Mouse (Mus musculus) kidney, embryonic 14.5 days (tissue): Measurements from ENCODE around the gene Mlh3. TPM values are rescaled to one million over a fixed set of nuclear protein-coding genes. Genes with fewer than 3 reads are reported as not detected.

Source experiments
- ATAC-seq: fragments of 200-750 bp; cut with Nextera tagmentation; 2 replicates; pipeline ENCODE4 v1.8.0; 2017; ENCODE audit warnings: moderate number of reproducible peaks, mild to moderate bottlenecking, moderate TSS enrichment, moderate library complexity; ENCODE audit not compliant: low FRiP score, low TSS enrichment
- H3K27ac ChIP-seq: fragments of 300-500 bp; sonication (generic); 2 replicates; pipeline ENCODE4 v1.5.1; 2014; ENCODE audit warnings: low read depth, mild to moderate bottlenecking, low read length, moderate library complexity, mixed read lengths
- H3K27me3 ChIP-seq: fragments of 300-500 bp; sonication (generic); 2 replicates; pipeline ENCODE4 v1.6.1; 2014; ENCODE audit warnings: mild to moderate bottlenecking, low read length; ENCODE audit not compliant: control insufficient read depth, insufficient read depth
- H3K36me3 ChIP-seq: fragments of 300-500 bp; sonication (generic); 2 replicates; pipeline ENCODE4 v1.6.1; 2014; ENCODE audit warnings: low read length, mixed read lengths; ENCODE audit not compliant: control insufficient read depth, insufficient read depth
- H3K4me1 ChIP-seq: fragments of 300-500 bp; sonication (generic); 2 replicates; pipeline ENCODE4 v1.6.1; 2014; ENCODE audit warnings: low read length, mixed read lengths; ENCODE audit not compliant: control insufficient read depth, insufficient read depth
- H3K4me2 ChIP-seq: fragments of 300-500 bp; sonication (generic); replicated peaks from 2 replicates; pipeline ENCODE4 v1.6.1; 2014; ENCODE audit warnings: low read depth, mild to moderate bottlenecking, low read length
- H3K4me3 ChIP-seq: fragments of 300-500 bp; sonication (generic); 2 replicates; pipeline ENCODE4 v1.5.1; 2014; ENCODE audit warnings: mild to moderate bottlenecking, low read length
- H3K9ac ChIP-seq: fragments of 300-500 bp; sonication (generic); 2 replicates; pipeline ENCODE4 v1.6.1; 2014; ENCODE audit warnings: low read depth, mild to moderate bottlenecking, low read length, moderate library complexity
- H3K9me3 ChIP-seq: fragments of 300-500 bp; sonication (generic); 2 replicates; pipeline ENCODE4 v1.6.1; 2016; ENCODE audit warnings: low read length; ENCODE audit not compliant: control insufficient read depth
- WGBS: fragments of 180-500 bp; shearing (Covaris S2); extraction: QIAGEN DNeasy Blood & Tissue Kit; methylation state at CpG from one replicate; pipeline ENCODE4 v1.1.7; 2014; 5-methylcytosine and 5-hydroxymethylcytosine counted together
- polyA plus RNA-seq: library from polyadenylated mRNA; unstranded; fragments of >200 nt; fragmentation: Nextera tagmentation; extraction: Ambion mirVana; gene quantifications from 2 replicates; pipeline ENCODE4 v1.2.1, GENCODE M21; 2014

Gene Mlh3
- polyA plus RNA-seq, 1 experiment from 2014 or later = 10.8 TPM

DNA sequence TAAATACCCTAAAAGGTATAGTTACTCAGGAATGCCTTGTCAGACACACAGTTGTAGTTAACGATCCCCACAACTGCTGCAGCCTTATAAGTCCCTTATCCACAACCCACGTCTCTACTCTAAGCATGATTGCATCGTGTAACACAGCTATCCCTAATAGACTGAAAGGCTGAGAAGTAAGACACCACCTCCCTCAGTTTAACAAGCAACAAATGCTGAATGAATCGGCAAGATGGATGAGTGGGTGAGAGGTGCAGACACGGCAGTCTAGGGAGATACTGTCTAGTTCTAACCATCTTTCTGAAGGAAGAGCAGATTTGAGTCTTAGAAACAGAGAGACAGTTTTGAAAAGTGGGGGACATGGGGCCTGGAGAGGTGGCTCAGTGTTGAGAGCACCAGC, 7.2 kb downstream of the Mlh3 start:
- Histone ChIP-seq H3K36me3 (no peaks in the 10 kb centered on the region; the same call in 1 of the 2 replicates), H3K4me3 (no peak overlapping the region), H3K4me2 (no peak overlapping the region), H3K27me3 (no peaks in the 10 kb centered on the region), H3K27ac (no peak overlapping the region; the same call in 1 of the 2 replicates), H3K4me1 (peaks cover 12% of the 10 kb centered on the region; the same call in 1 of the 2 replicates), H3K9me3 (no peaks in the 10 kb centered on the region), H3K9ac (no peak overlapping the region)
- WGBS = 74% methylated on average over 5 of the region's 5 CpGs
- ATAC-seq = no peak

DNA sequence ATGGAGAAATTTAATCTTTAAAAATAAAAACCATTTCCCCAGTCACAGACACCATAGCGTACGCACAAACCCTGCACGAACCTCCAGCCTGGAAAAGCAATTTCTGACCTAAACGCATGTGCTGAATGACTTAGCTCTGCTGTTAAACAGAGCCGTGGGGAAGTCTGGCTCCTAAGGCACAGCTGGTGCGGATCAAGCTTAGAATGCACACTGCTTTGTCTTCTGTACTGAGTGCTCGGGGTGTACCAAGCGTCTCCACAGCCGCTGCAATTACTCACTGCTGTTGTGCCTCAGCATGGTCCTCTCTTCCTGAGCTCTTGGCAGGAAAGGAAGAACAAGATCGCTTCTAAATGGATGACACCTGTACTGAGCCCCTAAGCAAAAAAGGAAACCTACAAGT, 7.9 kb downstream of the Mlh3 start:
- H3K4me3 ChIP-seq = no peak overlapping the region
- no peaks in the 10 kb centered on the region for H3K27me3 ChIP-seq
- 26% methylated on average over 10 of the region's 10 CpGs for WGBS
- peak; percentile 82 for ATAC-seq
- no peaks in the 10 kb centered on the region; the same call in 1 of the 2 replicates for H3K36me3 ChIP-seq
- no peak overlapping the region for H3K4me2 ChIP-seq
- H3K9ac ChIP-seq = no peak overlapping the region
- no peak overlapping the region; the same call in 1 of the 2 replicates for H3K27ac ChIP-seq
- H3K9me3 ChIP-seq = no peaks in the 10 kb centered on the region
- peaks cover 16% of the 10 kb centered on the region; the same call in 1 of the 2 replicates for H3K4me1 ChIP-seq

GRCm38 (mm10) chr12:85257008-85257639, 13.3 kb downstream of the Mlh3 start:
- Histone ChIP-seq H3K9me3 (no peaks in the 10 kb centered on the region), H3K27ac (peak overlapping the region; percentile 62; the same call in 1 of the 2 replicates), H3K4me2 (no peak overlapping the region), H3K4me3 (no peak overlapping the region), H3K9ac (no peak overlapping the region), H3K36me3 (no peaks in the 10 kb centered on the region; the same call in 1 of the 2 replicates), H3K27me3 (no peaks in the 10 kb centered on the region), H3K4me1 (peaks cover 19% of the 10 kb centered on the region)
- no peak for ATAC-seq
- 53% methylated on average over 7 of the region's 7 CpGs for WGBS

DNA sequence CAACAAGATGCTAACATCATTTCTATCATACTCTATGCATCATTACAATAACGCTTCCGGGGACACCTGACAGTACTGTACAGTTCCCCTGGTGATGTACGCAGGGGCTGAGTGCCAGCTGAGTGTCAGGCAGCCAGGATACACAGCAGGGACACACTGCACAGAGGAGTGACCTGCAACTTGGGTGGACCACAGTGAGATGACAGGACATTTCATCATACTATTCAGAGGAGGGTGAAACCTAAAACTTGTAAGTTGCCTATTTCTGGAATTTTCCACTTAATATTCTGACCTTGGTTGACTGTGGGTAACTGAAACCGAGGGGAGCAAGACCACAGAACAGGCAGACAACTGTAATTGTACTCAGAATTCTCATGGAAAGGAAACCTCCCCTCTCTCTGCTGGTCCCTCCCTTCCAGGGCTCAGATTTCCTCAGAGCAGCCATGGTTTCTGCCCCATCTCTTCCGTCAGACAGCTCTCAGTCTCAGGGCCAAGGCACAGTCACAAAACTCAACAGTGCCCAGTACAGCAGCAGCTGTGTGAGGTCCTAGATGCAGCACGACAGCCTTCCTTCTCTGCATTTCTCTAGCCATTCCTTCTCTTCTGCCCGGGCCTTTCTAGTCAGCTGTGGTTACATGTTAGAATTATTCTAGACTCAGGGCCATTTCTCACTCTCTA, 14.2 kb downstream of the Mlh3 start:
- peak; percentile 88 for ATAC-seq
- H3K4me3 ChIP-seq = no peak overlapping the region
- H3K9me3 ChIP-seq = no peaks in the 10 kb centered on the region
- no peaks in the 10 kb centered on the region; the same call in 1 of the 2 replicates for H3K36me3 ChIP-seq
- no peak overlapping the region for H3K9ac ChIP-seq
- 31% methylated on average over 7 of the region's 7 CpGs for WGBS
- H3K4me1 ChIP-seq = peaks cover 19% of the 10 kb centered on the region
- H3K27me3 ChIP-seq = no peaks in the 10 kb centered on the region
- H3K4me2 ChIP-seq = no peak overlapping the region
- peak overlapping the region; percentile 62; the same call in 1 of the 2 replicates for H3K27ac ChIP-seq

- 77% methylated on average over 3 of the region's 3 CpGs for WGBS
- no peaks in the 10 kb centered on the region for H3K27me3 ChIP-seq
- H3K4me2 ChIP-seq = no peak overlapping the region
- no peak overlapping the region for H3K9ac ChIP-seq
- no peak overlapping the region for H3K4me3 ChIP-seq
- no peaks in the 10 kb centered on the region; the same call in 1 of the 2 replicates for H3K36me3 ChIP-seq
- peaks cover 12% of the 10 kb centered on the region for H3K4me1 ChIP-seq
- ATAC-seq = no peak
- H3K9me3 ChIP-seq = peaks cover 4% of the 10 kb centered on the region; the same call in 1 of the 2 replicates
- H3K27ac ChIP-seq = no peak overlapping the region
Measured at GRCm38 (mm10) chr12:85252083-85252482, 18.3 kb downstream of the Mlh3 start.

- H3K27ac ChIP-seq = no peak overlapping the region
- no peaks in the 10 kb centered on the region; the same call in 1 of the 2 replicates for H3K36me3 ChIP-seq
- 24% methylated on average over 5 of the region's 5 CpGs for WGBS
- H3K9ac ChIP-seq = no peak overlapping the region
- H3K27me3 ChIP-seq = no peaks in the 10 kb centered on the region
- peaks cover 12% of the 10 kb centered on the region for H3K4me1 ChIP-seq
- no peak overlapping the region for H3K4me3 ChIP-seq
- ATAC-seq = peak; percentile 61
- no peak overlapping the region for H3K4me2 ChIP-seq
- no peaks in the 10 kb centered on the region for H3K9me3 ChIP-seq
Measured at GRCm38 (mm10) chr12:85237553-85237952, 32.8 kb downstream of the Mlh3 start.

- no peaks in the 10 kb centered on the region for H3K9me3 ChIP-seq
- 44% methylated on average over 21 of the region's 21 CpGs for WGBS
- H3K27ac ChIP-seq = 0 out of 2 replicates have a peak overlapping the region, but pooled peaks have one; percentile 30
- H3K36me3 ChIP-seq = no peaks in the 10 kb centered on the region; the same call in 1 of the 2 replicates
- H3K9ac ChIP-seq = no peak overlapping the region
- H3K4me1 ChIP-seq = peaks cover 22% of the 10 kb centered on the region
- no peak for ATAC-seq
- H3K4me2 ChIP-seq = no peak overlapping the region
- no peaks in the 10 kb centered on the region for H3K27me3 ChIP-seq
- no peak overlapping the region for H3K4me3 ChIP-seq
Measured at GRCm38 (mm10) chr12:85233376-85234358, 36.7 kb downstream of the Mlh3 start.

GRCm38 (mm10) chr12:85227876-85228599, 42.4 kb downstream of the Mlh3 start:
- peak; percentile 58 for ATAC-seq
- peak overlapping the region; percentile 34; the same call in 1 of the 2 replicates for H3K9ac ChIP-seq
- H3K27me3 ChIP-seq = no peaks in the 10 kb centered on the region
- H3K4me3 ChIP-seq = no peak overlapping the region
- peak overlapping the region; percentile 10; the same call in 1 of the 2 replicates for H3K4me2 ChIP-seq
- H3K9me3 ChIP-seq = no peaks in the 10 kb centered on the region
- 28% methylated on average over 15 of the region's 15 CpGs for WGBS
- peaks cover 38% of the 10 kb centered on the region for H3K36me3 ChIP-seq
- H3K4me1 ChIP-seq = peaks cover 32% of the 10 kb centered on the region
- H3K27ac ChIP-seq = peak overlapping the region; percentile 90
